ENCODE assay signal across 20 mouse cellular contexts in the genomic region with DNA sequence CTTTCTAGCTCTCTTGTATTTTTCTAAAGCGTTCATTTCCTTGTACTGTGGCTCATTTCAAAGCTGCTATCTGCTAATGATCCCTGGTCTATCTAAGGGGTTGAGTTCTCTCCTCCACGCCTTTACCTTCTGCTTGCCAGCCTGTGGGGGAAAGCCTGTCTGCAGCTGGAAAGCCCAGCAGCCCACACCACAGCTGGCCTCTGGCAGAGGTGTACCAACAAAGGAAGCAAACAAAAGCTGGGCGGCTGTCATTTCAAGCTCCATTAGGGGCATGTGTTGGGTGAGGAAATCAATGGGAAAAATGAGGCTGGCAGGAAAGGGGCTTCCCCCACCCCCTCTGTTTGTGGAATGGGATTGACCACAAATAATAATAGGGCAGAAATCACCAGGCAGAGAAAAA. TPM values are rescaled to one million over a fixed set of nuclear protein-coding genes. Genes with fewer than 3 reads are reported as not detected.
"Had no signal": no experiment of that assay in that cellular context is flagged by ENCODE, and none has a peak within 500 bp of the region (broad histone marks: within the 10 kb centered on the region; RNA-seq: fewer than 3 reads in every experiment).

No protein-coding gene starts in this region.

- H3K27me3 ChIP-seq: liver, embryonic 13.5 days had no signal

- H3K4me3 ChIP-seq: kidney, embryonic 15.5 days; left cerebral cortex, adult 2 months; liver, embryonic 13.5 days; myocyte had no signal

- H3K4me2 ChIP-seq: kidney, embryonic 15.5 days; liver, embryonic 13.5 days; lung, embryonic 14.5 days had no signal

- H3K9me3 ChIP-seq: kidney, embryonic 15.5 days; liver, embryonic 13.5 days had no signal

- H3K4me1 ChIP-seq: kidney, embryonic 15.5 days; liver, embryonic 13.5 days had no signal

- H3K9ac ChIP-seq: kidney, embryonic 15.5 days; liver, embryonic 13.5 days; lung, embryonic 14.5 days had no signal

- DNase-seq: kidney, adult 11 months; kidney, adult 8-10 months; kidney, postnatal 10 days; kidney, postnatal 36 days; layer of hippocampus, postnatal 36 days; liver, embryonic 13.5 days; lung, embryonic 14.5 days; right cerebral cortex, adult 18-20 months; right cerebral cortex, postnatal 14 days; right cerebral cortex, postnatal 4 days; thymus, adult 2 months; thymus, postnatal 14 days; thymus, postnatal 4 days had no signal

- H3K36me3 ChIP-seq: kidney, embryonic 15.5 days; liver, embryonic 13.5 days had no signal

- H3K27ac ChIP-seq: kidney, embryonic 15.5 days; left cerebral cortex, adult 2 months; liver, embryonic 13.5 days; macrophage; stomach, postnatal 0 days had no signal

RNA-seq across cellular contexts. Expression of a gene that starts 10.7 kb away (rescaled TPM):
- total RNA-seq: liver, adult 2 months; monocyte, adult 5-6 weeks had no signal
- polyA plus RNA-seq: macrophage had no signal
